Mouse (Mus musculus) small intestine, adult 2 months (tissue): ENCODE measurements around the gene Gcnt2. TPM values are rescaled to one million over a fixed set of nuclear protein-coding genes. Genes with fewer than 3 reads are reported as not detected.

Experiments used
- H3K27ac ChIP-seq: fragments of 200-500 bp; 2 replicates; pipeline ENCODE4 v1.5.1; 2012; ENCODE audit warnings: low read depth, low read length, control low read depth, inconsistent platforms; ENCODE audit not compliant: insufficient read depth
- H3K27me3 ChIP-seq: fragments of 200-500 bp; 2 replicates; pipeline ENCODE4 v1.6.1; 2012; ENCODE audit warnings: mild to moderate bottlenecking, moderate library complexity, low read length, inconsistent platforms; ENCODE audit not compliant: control insufficient read depth, insufficient read depth
- H3K36me3 ChIP-seq: fragments of 200-500 bp; 2 replicates; pipeline ENCODE4 v1.6.1; 2012; ENCODE audit warnings: mild to moderate bottlenecking, low read length, control low read depth, inconsistent platforms; ENCODE audit not compliant: control insufficient read depth, insufficient read depth
- H3K4me1 ChIP-seq: fragments of 200-500 bp; 2 replicates; pipeline ENCODE4 v1.6.1; 2012; ENCODE audit warnings: low read length, inconsistent platforms, mixed read lengths; ENCODE audit not compliant: control insufficient read depth, insufficient read depth, insufficient read length
- H3K4me3 ChIP-seq: fragments of 200-500 bp; 2 replicates; pipeline ENCODE4 v1.5.1; 2012; ENCODE audit warnings: low read depth, mild to moderate bottlenecking, control low read depth, inconsistent platforms, low read length, moderate library complexity
- CTCF ChIP-seq: fragments of 200-500 bp; IDR thresholded peaks from 2 replicates; pipeline ENCODE4 v1.5.1; 2012; ENCODE audit warnings: low read depth, mild to moderate bottlenecking, control low read depth, inconsistent platforms, low read length, moderate library complexity, mixed read lengths; ENCODE audit not compliant: insufficient replicate concordance, insufficient read length; ENCODE audit errors: extremely low read depth
- POLR2A ChIP-seq: fragments of 200-500 bp; IDR thresholded peaks from 2 replicates; pipeline ENCODE4 v1.6.1; 2012; ENCODE audit warnings: low read depth, mild to moderate bottlenecking, control low read depth, inconsistent platforms, low read length, moderate library complexity
- WGBS: fragments of 180-500 bp; shearing (Covaris S2); methylation state at CpG from one replicate; pipeline ENCODE4 v1.1.7; 2018; 5-methylcytosine and 5-hydroxymethylcytosine counted together
- polyA plus RNA-seq: library from polyadenylated mRNA; depleted of rRNA; stranded (reverse); fragments of >200 nt; gene quantifications from 2 replicates; pipeline ENCODE4 v1.2.3, GENCODE M21; 2012

The Gcnt2 gene
- polyA plus RNA-seq, 1 experiment = 3.8 TPM

DNA sequence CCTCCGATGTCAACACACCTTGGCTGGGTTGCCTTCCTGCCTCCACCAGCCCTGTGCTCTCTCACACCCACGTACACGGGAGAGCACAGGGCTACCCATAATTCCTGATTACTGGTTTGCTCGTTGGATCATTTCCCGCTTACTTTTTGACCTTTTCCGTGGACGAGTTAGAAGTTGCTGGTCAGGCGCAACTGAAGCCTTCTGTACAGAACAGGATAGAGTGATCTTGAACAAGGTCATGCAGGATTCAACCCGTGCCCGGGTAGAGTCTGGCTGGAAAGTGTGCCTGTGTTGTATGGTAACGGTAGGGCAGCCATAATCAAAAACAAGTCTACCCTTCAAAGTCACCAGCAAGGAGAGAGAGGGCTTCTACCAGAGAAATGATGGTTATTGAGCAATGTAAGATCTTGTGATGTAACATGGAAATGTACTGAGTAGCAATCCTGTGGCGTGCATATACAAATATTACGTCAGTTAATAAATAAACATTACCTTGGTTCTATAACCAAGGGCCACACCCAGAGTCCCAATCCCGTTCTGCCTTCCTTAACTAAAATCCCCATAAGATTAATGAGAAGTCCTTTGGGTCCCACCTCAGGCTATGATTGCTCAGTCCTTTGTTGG is 54.0 kb downstream of the Gcnt2 start:
- WGBS = 75% methylated on average over 14 of the region's 14 CpGs
- no peak for TF ChIP-seq CTCF
- TF ChIP-seq POLR2A = no peak
- Histone ChIP-seq H3K27ac (peak overlapping the region; percentile 17; the same call in 1 of the 2 replicates), H3K4me1 (peaks cover 14% of the 10 kb centered on the region; the same call in 1 of the 2 replicates), H3K36me3 (no peaks in the 10 kb centered on the region), H3K4me3 (no peak overlapping the region), H3K27me3 (no peaks in the 10 kb centered on the region)

GRCm38 (mm10) chr13:40914053-40914585 is 54.6 kb downstream of the Gcnt2 start:
- no peaks in the 10 kb centered on the region for H3K36me3 ChIP-seq
- no peak for TF ChIP-seq CTCF
- no peak for TF ChIP-seq POLR2A
- WGBS = 24% methylated on average over 4 of the region's 4 CpGs
- H3K4me3 ChIP-seq = no peak overlapping the region
- peaks cover 14% of the 10 kb centered on the region; the same call in 1 of the 2 replicates for H3K4me1 ChIP-seq
- H3K27me3 ChIP-seq = no peaks in the 10 kb centered on the region
- peak overlapping the region; percentile 17; the same call in 1 of the 2 replicates for H3K27ac ChIP-seq

- Histone ChIP-seq H3K27me3 (no peaks in the 10 kb centered on the region), H3K4me1 (peaks cover 18% of the 10 kb centered on the region; the same call in 1 of the 2 replicates), H3K36me3 (no peaks in the 10 kb centered on the region), H3K4me3 (no peak overlapping the region), H3K27ac (peak overlapping the region; percentile 35)
- WGBS = 23% methylated on average over 21 of the region's 21 CpGs
- TF ChIP-seq CTCF (no peak), POLR2A (no peak)
Measured at GRCm38 (mm10) chr13:40916321-40917160, 57.0 kb downstream of the Gcnt2 start.

DNA sequence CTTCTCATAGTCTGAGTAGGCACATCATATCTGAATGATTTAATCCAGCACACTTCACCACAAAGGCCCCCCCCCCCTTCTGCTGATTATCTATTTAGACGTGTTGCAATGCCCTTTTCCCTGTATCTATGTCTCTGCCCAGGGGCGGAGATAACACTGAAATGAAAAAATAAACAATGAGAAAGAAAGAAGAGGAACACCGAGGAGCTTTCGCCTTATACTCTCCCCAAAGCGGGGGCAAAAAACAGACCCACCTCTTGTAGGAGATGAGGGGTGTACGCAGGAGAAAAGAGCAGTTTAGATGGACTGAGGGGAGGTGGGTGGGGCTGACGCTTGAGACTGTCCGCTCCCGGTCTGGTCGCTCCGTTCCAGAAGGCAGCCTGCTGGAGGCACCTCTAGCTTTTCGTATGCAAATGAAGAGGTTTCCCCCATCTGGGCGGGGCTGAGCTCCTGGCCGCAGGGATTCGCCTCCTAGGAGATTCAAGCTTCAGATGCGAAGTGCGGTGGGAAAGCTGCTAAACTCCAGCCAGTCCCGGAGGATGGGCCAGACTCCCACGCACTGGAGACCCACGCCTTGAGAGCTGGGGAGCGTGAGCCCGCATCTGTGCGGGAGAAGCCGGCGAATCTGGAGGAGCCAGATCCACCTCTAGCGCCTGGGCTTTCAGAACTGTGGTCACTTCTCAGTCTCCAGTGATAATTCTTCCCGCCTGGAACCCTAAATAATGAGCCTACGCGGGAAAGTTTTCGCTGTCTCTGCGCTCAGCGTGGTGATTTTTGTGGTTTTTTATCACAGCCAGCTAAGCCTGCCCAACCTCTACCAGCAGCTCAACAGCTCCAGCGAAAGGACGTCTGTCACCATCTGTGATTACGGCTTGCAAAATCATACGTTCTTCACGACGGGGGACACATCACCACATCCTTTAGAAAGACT is 57.9 kb downstream of the Gcnt2 start:
- H3K27ac ChIP-seq = peak overlapping the region; percentile 35
- 2% methylated on average over 38 of the region's 38 CpGs for WGBS
- no peaks in the 10 kb centered on the region for H3K27me3 ChIP-seq
- TF ChIP-seq CTCF (no peak), POLR2A (no peak)
- peak overlapping the region; percentile 66 for H3K4me3 ChIP-seq
- H3K4me1 ChIP-seq = peaks cover 18% of the 10 kb centered on the region; the same call in 1 of the 2 replicates
- no peaks in the 10 kb centered on the region for H3K36me3 ChIP-seq

- WGBS = 39% methylated on average over 8 of the region's 8 CpGs
Measured at GRCm38 (mm10) chr13:40921326-40922059, 61.9 kb downstream of the Gcnt2 start.

DNA sequence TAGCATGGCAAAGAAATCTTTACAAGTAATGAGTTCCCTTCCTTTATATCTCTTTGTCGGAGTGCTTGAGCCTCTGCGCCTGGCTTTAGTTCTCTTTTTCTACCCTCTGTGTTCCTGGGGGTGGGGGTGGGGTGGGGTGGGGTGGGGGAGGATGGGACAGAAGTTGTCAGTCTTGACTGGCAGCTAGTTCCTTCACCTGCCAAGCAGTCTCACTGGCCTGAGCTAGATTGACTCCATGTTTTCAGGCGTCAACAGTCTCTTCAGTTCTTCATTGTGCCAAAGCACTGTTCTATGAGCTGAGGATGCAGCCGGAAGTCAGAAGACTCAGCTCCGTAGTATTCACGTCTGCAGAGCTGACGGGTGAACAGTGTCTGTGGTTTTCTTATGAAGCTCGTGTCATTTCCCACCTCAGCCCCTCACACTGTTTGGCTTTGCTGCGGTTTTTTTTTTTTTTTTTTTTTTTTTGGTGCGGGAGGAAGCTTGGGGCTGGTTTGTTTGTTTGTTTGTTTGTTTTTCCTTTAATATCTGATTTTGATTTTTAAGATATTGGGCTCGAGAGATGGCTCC is 62.8 kb downstream of the Gcnt2 start:
- Histone ChIP-seq H3K4me3 (no peak overlapping the region), H3K36me3 (no peaks in the 10 kb centered on the region), H3K27ac (no peak overlapping the region), H3K4me1 (peaks cover 12% of the 10 kb centered on the region), H3K27me3 (no peaks in the 10 kb centered on the region)
- TF ChIP-seq CTCF = no peak
- TF ChIP-seq POLR2A = no peak
- WGBS = 81% methylated on average over 11 of the region's 11 CpGs

More at GRCm38 (mm10) chr13:40921326-40922059, 61.9 kb downstream of the Gcnt2 start:
- no peak overlapping the region for H3K4me3 ChIP-seq
- H3K36me3 ChIP-seq = no peaks in the 10 kb centered on the region
- no peaks in the 10 kb centered on the region for H3K27me3 ChIP-seq
- H3K4me1 ChIP-seq = peaks cover 12% of the 10 kb centered on the region
- peak overlapping the region; percentile 50 for H3K27ac ChIP-seq
- TF ChIP-seq CTCF (no peak), POLR2A (no peak)
